Mouse (Mus musculus) ES-Bruce4 (cell line): ENCODE measurements around the gene Clcf1. TPM values are rescaled to one million over a fixed set of nuclear protein-coding genes. Genes with fewer than 3 reads are reported as not detected.
A peak's percentile ranks its signal among the peaks of the same experiment; 100 is the strongest.

Experiments
- H3K27ac ChIP-seq: 2 replicates; pipeline ENCODE4 v1.5.1; 2012; ENCODE audit warnings: low read length, inconsistent platforms; ENCODE audit not compliant: insufficient read depth
- H3K27me3 ChIP-seq: 2 replicates; pipeline ENCODE4 v1.6.1; 2012; ENCODE audit warnings: mild to moderate bottlenecking, low read length, inconsistent platforms; ENCODE audit not compliant: control insufficient read depth, poor library complexity, insufficient read depth, severe bottlenecking
- H3K36me3 ChIP-seq: 2 replicates; pipeline ENCODE4 v1.6.1; 2012; ENCODE audit warnings: inconsistent platforms, mild to moderate bottlenecking, low read length, moderate library complexity; ENCODE audit not compliant: control insufficient read depth, poor library complexity, insufficient read depth, severe bottlenecking
- H3K4me1 ChIP-seq: one replicate; pipeline ENCODE4 v1.8.1; 2011; ENCODE audit warnings: low read length; ENCODE audit not compliant: control insufficient read depth, insufficient read depth
- H3K4me3 ChIP-seq: 2 replicates; pipeline ENCODE4 v1.5.1; 2011; ENCODE audit warnings: low read depth, mild to moderate bottlenecking, low read length
- H3K9ac ChIP-seq: 2 replicates; pipeline ENCODE4 v1.6.1; 2012; ENCODE audit warnings: low read depth, mild to moderate bottlenecking, inconsistent platforms; ENCODE audit not compliant: poor library complexity, severe bottlenecking
- H3K9me3 ChIP-seq: replicated peaks from 2 replicates; pipeline ENCODE4 v1.6.1; 2012; ENCODE audit warnings: mild to moderate bottlenecking, low read length, inconsistent platforms; ENCODE audit not compliant: control insufficient read depth, poor library complexity, insufficient read depth, severe bottlenecking
- CTCF ChIP-seq: IDR thresholded peaks from one replicate; pipeline ENCODE4 v1.8.1; 2011; ENCODE audit warnings: low read depth, low read length
- EP300 ChIP-seq: IDR thresholded peaks from 2 replicates; pipeline ENCODE4 v1.6.1; 2011; ENCODE audit warnings: low read depth, low read length; ENCODE audit not compliant: insufficient read depth
- POLR2A ChIP-seq: IDR thresholded peaks from one replicate; pipeline ENCODE4 v1.8.1; 2011; ENCODE audit warnings: low read length; ENCODE audit not compliant: insufficient read depth
- polyA plus RNA-seq: library from polyadenylated mRNA; stranded (reverse); fragments of >200 nt; gene quantifications from 2 replicates; pipeline ENCODE4 v1.2.4, GENCODE M21; 2011; ENCODE audit warnings: low read depth; ENCODE audit not compliant: missing spikeins, insufficient read depth, insufficient read length

Clcf1 gene
- polyA plus RNA-seq, 1 experiment = 1.5 TPM

GRCm38 (mm10) chr19:4227446-4227845 is 13.4 kb downstream of the Clcf1 start:
- Histone ChIP-seq H3K4me1 (no peaks in the 10 kb centered on the region), H3K9me3 (no peaks in the 10 kb centered on the region), H3K36me3 (no peaks in the 10 kb centered on the region), H3K27ac (no peak overlapping the region), H3K27me3 (no peaks in the 10 kb centered on the region), H3K4me3 (no peak overlapping the region), H3K9ac (no peak overlapping the region)
- TF ChIP-seq EP300 (no peak), CTCF (no peak), POLR2A (no peak)

GRCm38 (mm10) chr19:4227894-4228678 is 14.0 kb downstream of the Clcf1 start:
- TF ChIP-seq POLR2A (no peak), CTCF (peak; percentile 70), EP300 (no peak)
- Histone ChIP-seq H3K36me3 (no peaks in the 10 kb centered on the region), H3K27ac (no peak overlapping the region), H3K9ac (no peak overlapping the region), H3K9me3 (no peaks in the 10 kb centered on the region), H3K27me3 (no peaks in the 10 kb centered on the region), H3K4me1 (no peaks in the 10 kb centered on the region), H3K4me3 (no peak overlapping the region)

GRCm38 (mm10) chr19:4228891-4229290 is 14.9 kb downstream of the Clcf1 start:
- Histone ChIP-seq H3K27ac (no peak overlapping the region), H3K4me3 (no peak overlapping the region), H3K9me3 (no peaks in the 10 kb centered on the region), H3K27me3 (no peaks in the 10 kb centered on the region), H3K36me3 (no peaks in the 10 kb centered on the region), H3K9ac (no peak overlapping the region), H3K4me1 (no peaks in the 10 kb centered on the region)
- TF ChIP-seq EP300 (no peak), POLR2A (no peak), CTCF (no peak)

- no peaks in the 10 kb centered on the region for H3K9me3 ChIP-seq
These were observed 15.5 kb downstream of the Clcf1 start for GRCm38 (mm10) chr19:4229451-4230076.

GRCm38 (mm10) chr19:4230415-4230814 is 16.4 kb downstream of the Clcf1 start:
- no peak overlapping the region for H3K27ac ChIP-seq

More at GRCm38 (mm10) chr19:4229451-4230076, 15.5 kb downstream of the Clcf1 start:
- no peaks in the 10 kb centered on the region for H3K27me3 ChIP-seq
- H3K9ac ChIP-seq = no peak overlapping the region
- no peaks in the 10 kb centered on the region for H3K4me1 ChIP-seq
- no peak overlapping the region for H3K27ac ChIP-seq
- no peaks in the 10 kb centered on the region for H3K36me3 ChIP-seq
- no peak for TF ChIP-seq CTCF
- 0 out of 2 replicates have a peak, but pooled peaks have one; percentile 12 for TF ChIP-seq EP300
- no peak overlapping the region for H3K4me3 ChIP-seq

More at GRCm38 (mm10) chr19:4230415-4230814, 16.4 kb downstream of the Clcf1 start:
- Histone ChIP-seq H3K27me3 (no peaks in the 10 kb centered on the region), H3K4me3 (no peak overlapping the region), H3K9ac (no peak overlapping the region), H3K36me3 (no peaks in the 10 kb centered on the region), H3K4me1 (no peaks in the 10 kb centered on the region), H3K9me3 (no peaks in the 10 kb centered on the region)
- TF ChIP-seq POLR2A = no peak
- TF ChIP-seq CTCF = no peak
- no peak for TF ChIP-seq EP300
